Mouse (Mus musculus) CD4-positive helper T cell, adult 2 months (primary cell): ENCODE data around the gene Rps25.

Source experiments
- DNase-seq: peaks from one replicate; pipeline ENCODE4 v3.0.0-alpha.2; 2012; ENCODE audit warnings: low read depth, missing footprints, low spot score

Gene Rps25

GRCm38 (mm10) chr9:44454132-44454890, 47.4 kb downstream of the Rps25 start:
- peak; percentile 80 for DNase-seq

GRCm38 (mm10) chr9:44454891-44455220, 47.9 kb downstream of the Rps25 start, which contains the start of gene Upk2:
Gene Upk2 (minus strand): TSS chr9:44454976.
- no peak for DNase-seq

DNA sequence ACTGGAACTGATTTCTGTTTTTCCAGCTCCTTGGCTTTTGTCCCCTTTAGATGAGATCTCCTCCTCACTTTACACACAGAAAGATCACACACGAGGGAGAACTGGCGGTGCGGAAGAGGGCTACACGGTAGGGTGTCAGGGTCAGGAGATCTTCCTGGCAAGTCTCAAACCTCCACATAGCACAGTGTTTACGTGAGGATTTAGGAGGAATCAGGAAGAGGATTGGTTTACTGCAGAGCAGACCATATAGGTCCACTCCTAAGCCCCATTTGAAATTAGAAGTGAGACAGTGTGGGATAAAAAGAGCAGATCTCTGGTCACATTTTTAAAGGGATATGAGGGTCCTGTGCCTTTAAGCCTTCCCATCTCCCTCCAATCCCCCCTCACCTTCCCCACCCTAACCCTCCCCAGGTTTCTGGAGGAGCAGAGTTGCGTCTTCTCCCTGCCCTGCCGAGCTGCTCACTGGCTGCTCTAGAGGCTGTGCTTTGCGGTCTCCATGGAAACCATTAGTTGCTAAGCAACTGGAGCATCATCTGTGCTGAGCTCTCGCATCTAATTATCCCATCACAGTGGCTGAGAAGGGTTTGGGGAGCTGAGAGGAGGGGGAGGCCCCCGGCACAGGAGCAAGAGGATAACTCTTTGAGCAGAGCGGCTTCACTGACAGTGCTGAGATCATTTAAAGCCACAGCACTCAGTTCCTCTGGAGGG, 50.2 kb downstream of the Rps25 start:
- peak; percentile 23 for DNase-seq
